Mouse (Mus musculus) spleen, adult 2 months (tissue): ENCODE results near the gene Zcchc8.

Experiments used
- CTCF ChIP-seq: fragments of 200-500 bp; IDR thresholded peaks from 2 replicates; pipeline ENCODE4 v1.5.1; 2011; ENCODE audit warnings: mild to moderate bottlenecking, inconsistent platforms; ENCODE audit not compliant: insufficient read depth, insufficient read length, insufficient replicate concordance; ENCODE audit errors: extremely low read depth
- POLR2A ChIP-seq: fragments of 200-500 bp; IDR thresholded peaks from 2 replicates; pipeline ENCODE4 v1.6.1; 2011; ENCODE audit warnings: low read depth, low read length, inconsistent platforms

DNA sequence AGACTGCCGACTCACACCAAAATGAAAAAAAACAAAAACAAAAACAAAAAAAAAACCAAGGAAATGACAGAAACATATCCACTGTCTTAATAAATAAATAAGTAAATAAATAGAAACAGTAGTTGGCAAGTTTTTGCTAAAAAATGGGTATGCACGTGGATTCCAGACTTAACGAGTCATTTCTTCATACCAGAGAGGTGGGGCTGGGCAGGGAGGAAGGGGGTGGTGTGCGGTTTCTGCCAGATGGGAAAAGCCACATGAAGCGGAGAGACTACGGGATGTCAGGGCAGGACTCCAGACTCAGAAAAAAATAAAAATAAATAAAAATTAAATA, 37.9 kb downstream of the Zcchc8 start:
- TF ChIP-seq POLR2A (no peak), CTCF (no peak)
